Mouse (Mus musculus) megakaryocyte, embryonic 14.5 days (primary cell): ENCODE results near the gene Ugt1a6b.

ENCODE experiments used
- FLI1 ChIP-seq: IDR thresholded peaks from 2 replicates; pipeline ENCODE4 v1.6.1; 2012; ENCODE audit warnings: low read length, inconsistent platforms, mixed read lengths
- GATA1 ChIP-seq: IDR thresholded peaks from 3 replicates; pipeline ENCODE4 v1.6.1; 2012; ENCODE audit warnings: mixed read lengths, low read length, inconsistent platforms, borderline replicate concordance

DNA sequence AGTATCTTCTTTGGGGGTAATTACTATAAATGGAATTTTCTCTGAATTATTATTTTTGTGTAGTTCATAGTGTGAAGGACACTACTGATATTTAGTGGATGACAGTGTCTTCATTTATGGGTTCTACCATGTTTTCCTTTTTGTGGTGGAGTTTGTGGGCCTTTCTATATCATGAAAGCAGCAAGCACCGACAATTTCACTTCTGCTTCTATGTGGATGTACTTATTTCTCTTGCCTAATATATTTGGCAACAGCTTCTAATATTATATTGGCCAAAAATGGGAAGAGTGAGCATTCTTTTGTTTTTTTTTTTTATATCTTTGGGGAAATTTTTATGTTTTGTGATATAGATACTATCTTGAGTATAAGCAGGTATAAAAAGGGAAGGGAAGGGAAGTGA is 21.4 kb upstream of the Ugt1a6b start:
- TF ChIP-seq FLI1 (no peak), GATA1 (no peak)
